Mouse (Mus musculus) heart, embryonic 13.5 days (tissue): ENCODE measurements around the gene Zfp952. TPM values are rescaled to one million over a fixed set of nuclear protein-coding genes. Genes with fewer than 3 reads are reported as not detected.
A peak's percentile ranks its signal among the peaks of the same experiment; 100 is the strongest.
"Not testable (repeated sequence)": the region's sequence is repeated elsewhere in the genome, so short reads cannot be mapped to it uniquely, and the experiment has no call there.

ENCODE experiments used
- ATAC-seq: fragments of 200-750 bp; cut with Nextera tagmentation; 2 replicates; pipeline ENCODE4 v1.8.0; 2017; ENCODE audit warnings: moderate TSS enrichment; ENCODE audit not compliant: insufficient number of reproducible peaks, low FRiP score, low TSS enrichment; ENCODE audit errors: extremely low read depth
- H3K27ac ChIP-seq: fragments of 300-500 bp; sonication (generic); replicated peaks from 2 replicates; pipeline ENCODE4 v1.5.1; 2015; ENCODE audit warnings: moderate library complexity, mild to moderate bottlenecking, inconsistent platforms
- H3K27me3 ChIP-seq: fragments of 300-500 bp; sonication (generic); replicated peaks from 2 replicates; pipeline ENCODE4 v1.6.1; 2015; ENCODE audit warnings: mild to moderate bottlenecking, inconsistent platforms
- H3K36me3 ChIP-seq: fragments of 300-500 bp; sonication (generic); 2 replicates; pipeline ENCODE4 v1.6.1; 2015; ENCODE audit warnings: mild to moderate bottlenecking, inconsistent platforms
- H3K4me1 ChIP-seq: fragments of 300-500 bp; sonication (generic); 2 replicates; pipeline ENCODE4 v1.6.1; 2015; ENCODE audit warnings: inconsistent platforms
- H3K4me2 ChIP-seq: fragments of 300-500 bp; sonication (generic); 2 replicates; pipeline ENCODE4 v1.6.1; 2015; ENCODE audit warnings: inconsistent platforms, mild to moderate bottlenecking, moderate library complexity
- H3K4me3 ChIP-seq: fragments of 300-500 bp; sonication (generic); 2 replicates; pipeline ENCODE4 v1.5.1; 2015; ENCODE audit warnings: moderate library complexity, mild to moderate bottlenecking, inconsistent platforms
- H3K9ac ChIP-seq: fragments of 300-500 bp; sonication (generic); 2 replicates; pipeline ENCODE4 v1.6.1; 2015; ENCODE audit warnings: inconsistent platforms, mild to moderate bottlenecking, moderate library complexity
- H3K9me3 ChIP-seq: fragments of 300-500 bp; sonication (generic); 2 replicates; pipeline ENCODE4 v1.6.1; 2016; ENCODE audit warnings: inconsistent platforms
- WGBS: fragments of 180-500 bp; shearing (Covaris S2); methylation state at CpG from one replicate; pipeline ENCODE4 v1.1.7; 2015; ENCODE audit warnings: mixed read lengths; 5-methylcytosine and 5-hydroxymethylcytosine counted together
- polyA plus RNA-seq: library from polyadenylated mRNA; unstranded; fragments of >200 nt; fragmentation: Nextera tagmentation; extraction: Ambion mirVana; gene quantifications from 2 replicates; pipeline ENCODE4 v1.2.1, GENCODE M21; 2015

The Zfp952 gene
- polyA plus RNA-seq, 1 experiment from 2014 or later = 7.0 TPM

DNA sequence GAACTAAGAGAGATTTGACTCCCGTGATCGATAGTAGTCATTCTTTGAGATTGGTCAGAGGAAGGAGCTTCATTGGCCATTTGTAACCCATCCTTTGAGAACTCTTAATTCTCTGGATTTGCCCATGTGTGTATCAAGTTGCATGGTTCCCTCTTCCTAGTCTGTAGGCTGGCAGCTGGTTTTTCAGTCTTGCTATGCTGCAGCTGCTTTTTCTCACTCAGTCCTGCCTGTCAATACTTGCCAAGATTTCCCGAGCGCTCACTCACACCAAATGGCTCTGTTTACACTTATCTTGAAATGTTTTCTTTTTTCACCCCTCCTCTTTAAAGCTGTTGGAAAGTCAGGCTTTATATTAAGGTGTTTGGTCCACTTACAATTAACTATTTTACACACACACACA, 11.6 kb upstream of the Zfp952 start:
- Histone ChIP-seq H3K9me3 (no peaks in the 10 kb centered on the region), H3K9ac (no peak overlapping the region), H3K36me3 (peaks cover 41% of the 10 kb centered on the region), H3K4me2 (no peak overlapping the region), H3K27ac (no peak overlapping the region), H3K4me1 (no peaks in the 10 kb centered on the region), H3K27me3 (no peaks in the 10 kb centered on the region), H3K4me3 (no peak overlapping the region)
- ATAC-seq = no peak
- WGBS = 66% methylated on average over 4 of the region's 4 CpGs

DNA sequence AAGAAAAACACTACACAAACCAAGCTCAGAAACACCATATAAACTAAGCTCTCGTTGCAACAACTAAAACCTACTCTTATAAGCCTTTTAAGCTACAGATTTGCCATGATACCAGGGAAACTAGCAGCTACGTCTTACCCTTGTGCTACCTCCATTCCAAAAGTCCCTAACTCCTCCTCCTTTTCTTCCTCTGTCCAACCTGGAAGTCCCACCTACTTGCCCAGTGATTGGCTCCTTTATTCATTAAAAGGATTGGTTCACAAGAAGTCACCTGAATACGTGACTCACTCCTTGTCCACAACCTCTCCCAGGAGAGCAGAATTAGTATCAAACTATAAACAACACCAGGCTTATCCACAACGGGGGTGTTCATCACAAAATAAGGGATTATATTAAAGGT, 6.6 kb upstream of the Zfp952 start:
- Histone ChIP-seq H3K27ac (no peak overlapping the region), H3K4me2 (no peak overlapping the region), H3K36me3 (0 out of 2 replicates have a peak, but pooled peaks cover 2% of the 10 kb centered on the region), H3K4me1 (no peaks in the 10 kb centered on the region), H3K4me3 (no peak overlapping the region), H3K9me3 (no peaks in the 10 kb centered on the region), H3K9ac (no peak overlapping the region), H3K27me3 (no peaks in the 10 kb centered on the region)
- no peak for ATAC-seq
- WGBS = 61% methylated on average over 4 of the region's 4 CpGs

DNA sequence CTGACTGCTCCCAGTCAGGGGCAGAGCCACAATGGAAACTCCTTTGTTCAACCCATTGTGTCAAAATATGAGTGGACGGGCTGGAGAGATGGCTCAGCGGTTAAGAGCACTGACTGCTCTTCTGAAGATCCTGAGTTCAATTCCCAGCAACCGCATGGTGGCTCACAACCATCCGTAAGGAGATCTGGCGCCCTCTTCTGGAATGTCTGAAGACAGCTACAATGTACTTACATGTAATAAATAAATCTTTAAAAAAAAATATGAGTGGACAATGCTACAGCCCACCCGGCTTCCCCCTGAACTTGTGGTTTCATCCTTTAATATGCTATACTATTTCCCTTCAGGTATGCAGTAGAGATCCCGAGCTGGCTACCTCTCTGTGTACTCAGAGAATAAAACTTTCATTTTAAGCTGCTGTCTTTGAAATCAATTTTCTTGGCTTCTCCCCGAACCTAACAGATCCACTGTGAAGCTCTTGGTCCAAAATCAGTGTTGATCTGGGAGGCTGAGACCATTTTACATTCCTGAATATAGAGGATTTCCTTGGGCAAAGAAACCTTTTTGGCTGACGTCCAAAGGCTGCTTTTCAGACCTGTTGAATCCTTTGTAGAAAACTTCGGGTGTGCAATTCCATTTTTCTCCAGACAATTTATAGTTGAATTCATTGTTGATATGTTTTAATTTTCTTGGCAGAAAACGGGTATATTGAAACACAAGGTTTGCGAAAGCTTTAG, 797 bp upstream of the Zfp952 start:
- H3K4me1 ChIP-seq = peaks cover 10% of the 10 kb centered on the region
- WGBS = 62% methylated on average over 12 of the region's 12 CpGs
- peak overlapping the region; percentile 78 for H3K4me3 ChIP-seq
- no peaks in the 10 kb centered on the region for H3K9me3 ChIP-seq
- H3K4me2 ChIP-seq = peak overlapping the region; percentile 86
- H3K36me3 ChIP-seq = peaks cover 26% of the 10 kb centered on the region
- no peak for ATAC-seq
- peak overlapping the region; percentile 88; the same call in 1 of the 2 replicates for H3K9ac ChIP-seq
- H3K27me3 ChIP-seq = no peaks in the 10 kb centered on the region
- H3K27ac ChIP-seq = no peak overlapping the region

DNA sequence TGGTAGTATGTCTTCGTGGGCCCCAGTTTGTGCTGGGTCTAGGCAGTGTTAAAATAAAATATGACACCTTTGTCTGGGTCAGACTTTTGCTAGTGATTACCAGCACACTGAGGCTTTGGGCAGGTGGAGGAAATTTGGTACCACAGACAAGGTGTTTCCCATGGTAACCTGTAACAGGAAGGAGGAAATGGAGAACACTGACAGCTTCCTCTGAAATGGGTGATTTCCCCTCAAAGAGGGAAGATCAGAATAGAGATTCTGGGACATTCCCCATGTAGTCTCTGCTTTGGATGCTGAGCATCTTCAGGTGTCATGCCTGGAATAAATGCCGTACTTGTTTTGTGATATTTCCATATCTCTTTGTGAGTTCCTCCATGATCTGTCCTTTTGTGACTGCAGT, 5.6 kb downstream of the Zfp952 start:
- no peak overlapping the region for H3K9ac ChIP-seq
- peaks cover 10% of the 10 kb centered on the region for H3K4me1 ChIP-seq
- H3K4me2 ChIP-seq = no peak overlapping the region
- no peak overlapping the region for H3K27ac ChIP-seq
- ATAC-seq = no peak
- H3K36me3 ChIP-seq = peaks cover 68% of the 10 kb centered on the region
- WGBS = 89% methylated on average over 2 of the region's 2 CpGs
- H3K27me3 ChIP-seq = no peaks in the 10 kb centered on the region
- H3K9me3 ChIP-seq = peaks cover 13% of the 10 kb centered on the region
- H3K4me3 ChIP-seq = no peak overlapping the region

GRCm38 (mm10) chr17:33008337-33008736, 15.4 kb downstream of the Zfp952 start:
- Histone ChIP-seq H3K4me1 (no peaks in the 10 kb centered on the region), H3K36me3 (peaks cover 28% of the 10 kb centered on the region), H3K4me2 (no peak overlapping the region), H3K9me3 (peaks cover 21% of the 10 kb centered on the region), H3K27ac (no peak overlapping the region), H3K9ac (no peak overlapping the region), H3K27me3 (no peaks in the 10 kb centered on the region), H3K4me3 (no peak overlapping the region)
- ATAC-seq = no peak
- WGBS = 40% methylated on average over 9 of the region's 9 CpGs

DNA sequence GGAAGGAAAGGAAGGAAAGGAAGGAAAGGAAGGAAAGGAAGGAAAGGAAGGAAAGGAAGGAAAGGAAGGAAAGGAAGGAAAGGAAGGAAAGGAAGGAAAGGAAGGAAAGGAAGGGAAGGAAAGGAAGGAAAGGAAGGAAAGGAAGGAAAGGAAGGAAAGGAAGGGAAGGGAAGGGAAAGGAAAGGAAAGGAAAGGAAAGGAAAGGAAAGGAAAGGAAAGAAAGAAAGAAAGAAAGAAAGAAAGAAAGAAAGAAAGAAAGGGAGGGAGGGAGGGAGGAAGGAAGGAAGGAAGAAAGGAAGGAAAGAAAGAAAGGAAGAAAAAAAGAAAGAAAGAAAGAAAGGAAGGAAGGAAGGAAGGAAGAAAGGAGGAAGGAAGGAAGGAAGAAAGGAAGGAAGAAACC, 27.5 kb downstream of the Zfp952 start:
- Histone ChIP-seq H3K36me3 (peaks cover 89% of the 10 kb centered on the region), H3K9me3 (peaks cover 77% of the 10 kb centered on the region)
- H3K4me1 ChIP-seq, H3K27me3 ChIP-seq, H3K4me3 ChIP-seq, H3K4me2 ChIP-seq, H3K9ac ChIP-seq, H3K27ac ChIP-seq, ATAC-seq: not testable (repeated sequence)

DNA sequence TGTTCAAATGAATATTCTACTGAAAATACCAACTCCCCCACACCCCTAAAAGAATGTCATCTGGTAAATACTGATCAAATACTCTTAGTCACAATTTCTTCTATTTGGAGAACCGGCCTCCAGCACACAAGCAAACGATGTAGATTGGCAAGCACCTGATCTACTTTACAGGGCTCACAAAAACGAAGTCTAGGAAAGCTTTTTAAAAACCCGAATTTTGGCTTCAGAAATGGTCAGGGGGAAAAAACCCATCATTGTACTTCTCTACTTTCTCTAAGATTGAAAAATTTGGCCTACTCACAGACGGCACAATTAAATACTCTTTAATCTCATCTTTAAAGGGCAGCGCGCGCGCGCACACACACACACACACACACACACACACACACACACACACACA, 39.4 kb downstream of the Zfp952 start:
- Histone ChIP-seq H3K4me2 (peak overlapping the region; percentile 67), H3K9ac (peak overlapping the region; percentile 93), H3K9me3 (0 out of 2 replicates have a peak, but pooled peaks cover 3% of the 10 kb centered on the region), H3K27ac (peak overlapping the region; percentile 87; the same call in 1 of the 2 replicates), H3K4me3 (peak overlapping the region; percentile 95), H3K4me1 (peaks cover 8% of the 10 kb centered on the region), H3K27me3 (no peaks in the 10 kb centered on the region), H3K36me3 (peaks cover 6% of the 10 kb centered on the region)
- 8% methylated on average over 10 of the region's 10 CpGs for WGBS
- ATAC-seq = no peak

DNA sequence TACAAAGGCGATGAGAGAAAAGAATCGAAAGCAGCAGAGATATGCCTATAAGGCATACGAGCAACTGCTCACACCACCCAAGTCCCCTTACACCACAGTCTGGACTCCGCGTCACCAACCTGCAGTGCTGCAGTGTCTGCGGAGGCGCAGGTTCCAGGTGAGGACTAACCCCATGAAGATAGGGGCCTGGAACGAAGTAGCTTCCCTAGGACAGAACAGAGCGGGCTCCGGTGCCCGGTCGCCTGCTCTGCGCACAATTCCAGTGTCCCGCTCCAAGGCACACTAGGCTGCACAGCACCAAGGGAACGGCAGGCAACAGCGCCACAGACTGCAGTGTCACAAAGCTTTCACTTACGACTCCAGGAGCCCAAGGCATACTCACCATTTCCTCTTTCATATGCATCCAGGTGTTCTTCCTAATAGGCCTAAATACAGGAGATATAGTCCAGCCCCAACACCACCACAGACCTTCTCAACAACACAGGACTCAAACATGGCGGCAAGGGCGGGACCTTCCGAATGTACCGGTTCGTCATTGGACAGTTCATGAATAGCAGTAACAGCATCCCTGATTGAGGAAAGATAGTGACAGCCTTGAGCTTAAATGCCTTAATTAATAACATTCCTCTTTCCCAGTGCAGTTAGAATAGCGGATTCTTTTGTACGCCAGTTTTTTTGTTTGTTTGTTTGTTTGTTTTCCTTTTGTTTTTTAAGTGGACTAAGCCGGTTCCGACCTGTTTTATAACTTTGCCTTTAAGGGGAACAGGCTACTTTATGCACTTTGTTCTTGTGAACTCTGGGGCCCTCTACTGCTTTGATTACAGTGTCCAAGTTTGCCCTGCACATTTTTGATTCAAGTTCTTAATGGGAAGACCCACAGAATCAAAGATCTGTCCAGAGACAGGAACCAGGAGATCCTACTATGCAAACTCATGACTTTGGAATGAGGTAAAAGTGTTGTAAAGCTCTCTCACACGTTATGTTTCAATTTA, 40.3 kb downstream of the Zfp952 start, which contains the start of gene Zfp763:
Gene Zfp763 (minus strand): TSS at position 503 of the 992 bp plus-strand sequence.
- peak; percentile 74; the same call in 1 of the 2 replicates for ATAC-seq

More for the DNA sequence above, 40.3 kb downstream of the Zfp952 start, which contains the start of gene Zfp763:
- Histone ChIP-seq H3K9me3 (no peaks in the 10 kb centered on the region), H3K4me2 (peak within 1 kb of the TSS; percentile 67), H3K36me3 (0 out of 2 replicates have a peak, but pooled peaks cover 3% of the 10 kb centered on the region), H3K27me3 (no peaks in the 10 kb centered on the region), H3K9ac (peak within 1 kb of the TSS; percentile 93), H3K4me3 (peak within 1 kb of the TSS; percentile 95), H3K27ac (peak within 1 kb of the TSS; percentile 87), H3K4me1 (peaks cover 8% of the 10 kb centered on the region)
- 3% methylated on average over 27 of the region's 27 CpGs for WGBS

Other genes starting within 250 kb of the Zfp952 start
- 12.1 and 17.3 TPM in 2 replicates for gene Zfp871, start 204.8 kb upstream of the Zfp952 start, polyA plus RNA-seq
- gene Zfp811, start 183.2 kb upstream of the Zfp952 start, polyA plus RNA-seq = 1.2 and 1.3 TPM in 2 replicates
- gene Zfp799, start 162.9 kb upstream of the Zfp952 start, polyA plus RNA-seq = 7.8 and 8.1 TPM in 2 replicates
- gene Zfp870, start 101.5 kb upstream of the Zfp952 start, polyA plus RNA-seq = 4.3 and 4.8 TPM in 2 replicates
- not detected in 2 replicates for gene Cyp4f14, start 75.8 kb upstream of the Zfp952 start, polyA plus RNA-seq
- 6.9 and 9.1 TPM in 2 replicates for gene Cyp4f13, start 45.7 kb upstream of the Zfp952 start, polyA plus RNA-seq
- 5.9 and 6.2 TPM in 2 replicates for gene Zfp472, start 27.3 kb upstream of the Zfp952 start, polyA plus RNA-seq
- 5.5 and 6.3 TPM in 2 replicates for gene Zfp763, start 40.3 kb downstream of the Zfp952 start, polyA plus RNA-seq
- gene 4921501E09Rik, start 74.9 kb downstream of the Zfp952 start, polyA plus RNA-seq = not detected in 2 replicates
- 4.6 and 4.9 TPM in 2 replicates for gene Zfp563, start 96.2 kb downstream of the Zfp952 start, polyA plus RNA-seq
- gene Morc2b, start 146.6 kb downstream of the Zfp952 start, polyA plus RNA-seq = 0.10 TPM in 1 of 2 replicates, not detected in the other
- gene Olfr55, start 175.3 kb downstream of the Zfp952 start, polyA plus RNA-seq = not detected in 2 replicates
- gene Olfr239, start 198.2 kb downstream of the Zfp952 start, polyA plus RNA-seq = not detected in 2 replicates
- gene Olfr1564, start 228.6 kb downstream of the Zfp952 start, polyA plus RNA-seq = 0.04 TPM in 1 of 2 replicates, not detected in the other